Comparison of ENCODE assay signal across 9 mouse cellular contexts in genomic region chr7:142576472-142577326, GRCm38 (mm10). TPM values are rescaled to one million over a fixed set of nuclear protein-coding genes. Genes with fewer than 3 reads are reported as not detected.
DNase-seq lines count a peak whose midpoint lies in the region; ATAC-seq and TF ChIP-seq lines count a peak whose summit lies in the region.
"Had no signal": no experiment of that assay in that cellular context is flagged by ENCODE, and none has a peak within 500 bp of the region (broad histone marks: within the 10 kb centered on the region; RNA-seq: fewer than 3 reads in every experiment).

No protein-coding gene starts in this region.

- peaks cover 9% of the 10 kb centered on the region; the same call in 1 of the 2 replicates for H3K36me3 ChIP-seq in heart, embryonic 14.5 days (ENCODE audit: control insufficient read depth, insufficient read depth, low read length)
- no peaks in the 10 kb centered on the region for H3K36me3 ChIP-seq in heart, adult 2 months (ENCODE audit: control insufficient read depth, insufficient read depth, low read length)
- no peaks in the 10 kb centered on the region for H3K36me3 ChIP-seq in C2C12 (ENCODE audit: control insufficient read depth, insufficient read depth)
- H3K36me3 ChIP-seq in embryonic facial prominence, embryonic 13.5 days, result peaks cover 5% of the 10 kb centered on the region; the same call in 1 of the 2 replicates
- H3K36me3 ChIP-seq in liver, embryonic 12.5 days, result no peaks in the 10 kb centered on the region
- H3K36me3 ChIP-seq: hindbrain, embryonic 15.5 days had no signal

- no peaks in the 10 kb centered on the region for H3K79me2 ChIP-seq in heart, adult 2 months (replicated peaks; ENCODE audit: control insufficient read depth, insufficient read depth, low read length)
- H3K79me2 ChIP-seq in C2C12 (ENCODE audit: control insufficient read depth, insufficient read depth), result no peaks in the 10 kb centered on the region

- 66% methylated on average over 25 of the region's 25 CpGs for WGBS in heart, embryonic 14.5 days
- 72% methylated on average over 25 of the region's 25 CpGs for WGBS in heart, adult 2 months
- 76% methylated on average over 25 of the region's 25 CpGs for WGBS in embryonic facial prominence, embryonic 13.5 days
- 68% methylated on average over 25 of the region's 25 CpGs for WGBS in liver, embryonic 12.5 days (ENCODE audit: insufficient replicate concordance)

- no peak for DNase-seq in heart, adult 2 months
- DNase-seq in thymus, postnatal 4 days, result no peak
- DNase-seq: adrenal gland, postnatal 36 days had no signal

- H3K4me3 ChIP-seq in heart, embryonic 14.5 days (ENCODE audit: control insufficient read depth in 1 of 2, insufficient read depth in 1 of 2, low read depth in 1 of 2, low read length in 2 of 2), result peak overlapping the region; percentile 51 to 54
- H3K4me3 ChIP-seq in heart, adult 2 months, result no peak overlapping the region
- peak overlapping the region; percentile 25 for H3K4me3 ChIP-seq in C2C12 (ENCODE audit: insufficient read depth, poor library complexity, severe bottlenecking)
- H3K4me3 ChIP-seq in embryonic facial prominence, embryonic 13.5 days, result peak overlapping the region; percentile 53
- H3K4me3 ChIP-seq in liver, embryonic 12.5 days, result peak overlapping the region; percentile 49

- intact Hi-C loops in heart, adult 2 months (cut with DNase I), result no loop called here

- H3K4me2 ChIP-seq in heart, embryonic 14.5 days (ENCODE audit: low read length), result peak overlapping the region; percentile 58
- peak overlapping the region; percentile 63 for H3K4me2 ChIP-seq in embryonic facial prominence, embryonic 13.5 days
- H3K4me2 ChIP-seq in liver, embryonic 12.5 days, result peak overlapping the region; percentile 66

- no peaks in the 10 kb centered on the region for H3K79me3 ChIP-seq in C2C12 (ENCODE audit: low read depth)

- no peak for TF ChIP-seq CTCF in heart, adult 2 months (IDR thresholded peaks at IDR 0.05)
- no peak for TF ChIP-seq CTCF in C2C12 (IDR thresholded peaks at IDR 0.05; ENCODE audit: control insufficient read depth, insufficient read depth, insufficient read length)

- peaks cover 43 to 54% of the 10 kb centered on the region in 2 experiments for H3K4me1 ChIP-seq in heart, embryonic 14.5 days (ENCODE audit: control insufficient read depth in 2 of 2, insufficient read depth in 2 of 2, low read length in 2 of 2)
- H3K4me1 ChIP-seq in heart, adult 2 months (ENCODE audit: control insufficient read depth, insufficient read depth, low read length), result no peaks in the 10 kb centered on the region
- H3K4me1 ChIP-seq in embryonic facial prominence, embryonic 13.5 days, result peaks cover 76% of the 10 kb centered on the region
- H3K4me1 ChIP-seq in liver, embryonic 12.5 days, result peaks cover 54% of the 10 kb centered on the region
- H3K4me1 ChIP-seq: hindbrain, embryonic 15.5 days had no signal

- peak overlapping the region; percentile 26 for H3ac ChIP-seq in C2C12 (ENCODE audit: control insufficient read depth, insufficient read length, low read depth)

- TF ChIP-seq POLR2A in heart, adult 2 months (IDR thresholded peaks at IDR 0.05; ENCODE audit: insufficient read depth, low read depth, low read length), result no peak

- peaks cover 16% of the 10 kb centered on the region; the same call in 1 of the 2 replicates for H3K9me3 ChIP-seq in heart, embryonic 14.5 days (ENCODE audit: control insufficient read depth, low read length)
- H3K9me3 ChIP-seq in embryonic facial prominence, embryonic 13.5 days, result peaks cover 24% of the 10 kb centered on the region
- H3K9me3 ChIP-seq in liver, embryonic 12.5 days (replicated peaks), result peaks cover 23% of the 10 kb centered on the region
- H3K9me3 ChIP-seq: hindbrain, embryonic 15.5 days had no signal

- H3K9ac ChIP-seq in heart, embryonic 14.5 days (ENCODE audit: low read length), result peak overlapping the region; percentile 81
- H3K9ac ChIP-seq in heart, adult 2 months (ENCODE audit: low read depth, low read length), result no peak overlapping the region
- peak overlapping the region; percentile 84 for H3K9ac ChIP-seq in embryonic facial prominence, embryonic 13.5 days
- peak overlapping the region; percentile 66 for H3K9ac ChIP-seq in liver, embryonic 12.5 days
- H3K9ac ChIP-seq: hindbrain, embryonic 15.5 days had no signal

- TF ChIP-seq EP300 in heart, adult 2 months (IDR thresholded peaks at IDR 0.05; ENCODE audit: insufficient read depth, low read depth, low read length), result no peak

- H3K27me3 ChIP-seq in heart, embryonic 14.5 days (ENCODE audit: control insufficient read depth, insufficient read depth, low read length), result no peaks in the 10 kb centered on the region
- no peaks in the 10 kb centered on the region for H3K27me3 ChIP-seq in heart, adult 2 months (ENCODE audit: control insufficient read depth, insufficient read depth, low read length)
- no peaks in the 10 kb centered on the region for H3K27me3 ChIP-seq in C2C12 (ENCODE audit: control insufficient read depth, insufficient read depth, insufficient read length)
- no peaks in the 10 kb centered on the region for H3K27me3 ChIP-seq in embryonic facial prominence, embryonic 13.5 days
- H3K27me3 ChIP-seq in liver, embryonic 12.5 days (replicated peaks), result peaks cover 9% of the 10 kb centered on the region; the same call in 1 of the 2 replicates
- H3K27me3 ChIP-seq: hindbrain, embryonic 15.5 days had no signal

- peak overlapping the region; percentile 91 to 93 for H3K27ac ChIP-seq in heart, embryonic 14.5 days (replicated peaks in 1 of 2; ENCODE audit: control insufficient read depth in 1 of 2, insufficient read depth in 1 of 2, low read depth in 2 of 2, low read length in 2 of 2)
- no peak overlapping the region for H3K27ac ChIP-seq in heart, adult 2 months
- peak overlapping the region; percentile 99 for H3K27ac ChIP-seq in embryonic facial prominence, embryonic 13.5 days
- H3K27ac ChIP-seq in liver, embryonic 12.5 days, result peak overlapping the region; percentile 80
- H3K27ac ChIP-seq: hindbrain, embryonic 15.5 days had no signal

- no peak for ATAC-seq in heart, embryonic 14.5 days (ENCODE audit: insufficient number of reproducible peaks, insufficient read depth, low FRiP score, low read depth)
- no peak for ATAC-seq in embryonic facial prominence, embryonic 13.5 days (ENCODE audit: insufficient number of reproducible peaks, insufficient read depth, low FRiP score, low TSS enrichment, low read depth)
- no peak for ATAC-seq in liver, embryonic 12.5 days
- no peak for ATAC-seq in granulocyte monocyte progenitor cell, adult 5-6 weeks (replicated peaks; ENCODE audit: poor library complexity, severe bottlenecking)

TF ChIP-seq in C2C12, 6 proteins besides CTCF, POLR2A, EP300 and RAD21:
- TF ChIP-seq MYOG (IDR thresholded peaks at IDR 0.05; ENCODE audit: control insufficient read depth, extremely low read depth, insufficient read length) (no peak), MYOD1 (IDR thresholded peaks at IDR 0.05; ENCODE audit: control insufficient read depth, insufficient read length, low read depth) (no peak), FOSL1 (IDR thresholded peaks at IDR 0.05; ENCODE audit: insufficient read depth, low read length, poor library complexity, severe bottlenecking) (no peak), CEBPB (IDR thresholded peaks at IDR 0.05; ENCODE audit: low read depth) (no peak), USF1 (IDR thresholded peaks at IDR 0.05; ENCODE audit: low read depth) (no peak), MAX (IDR thresholded peaks at IDR 0.05) (no peak)
TF ChIP-seq in C2C12: peak in this region for 0.

RNA-seq across cellular contexts. Expression of gene Mrpl23, which starts 44.2 kb away (rescaled TPM):
- polyA plus RNA-seq in heart, embryonic 14.5 days (2014; fragmentation: Nextera tagmentation; extraction: Ambion mirVana), result 23.5 and 23.8 TPM in 2 replicates
- 1 to 10 TPM in 1 of 2 experiments, under 1 TPM in 1; 0.89 to 2.1 TPM for total RNA-seq in heart, adult 2 months (2021)
- 12.8 and 18.0 TPM in 2 replicates for polyA plus RNA-seq in heart, adult 2 months (2012; rRNA removed)
- polyA plus RNA-seq in C2C12 (2012; fragmentation: generic; extraction: Trizol), result 72.2 TPM
- 36.0 and 36.7 TPM in 2 replicates for polyA plus RNA-seq in embryonic facial prominence, embryonic 13.5 days (2015; fragmentation: Nextera tagmentation; extraction: Ambion mirVana)
- 10.4 and 14.4 TPM in 2 replicates for polyA plus RNA-seq in liver, embryonic 12.5 days (2016; fragmentation: Nextera tagmentation; extraction: Ambion mirVana)
- total RNA-seq in granulocyte monocyte progenitor cell, adult 5-6 weeks (2014; fragmentation: Nextera tagmentation), result 20.4 and 53.9 TPM in 2 replicates
- total RNA-seq in granulocyte monocyte progenitor cell, adult 5-6 weeks (2017), result 0.31 and 39.0 TPM in 2 replicates
